ENCODE assay signal across 8 mouse cellular contexts in the genomic region with DNA sequence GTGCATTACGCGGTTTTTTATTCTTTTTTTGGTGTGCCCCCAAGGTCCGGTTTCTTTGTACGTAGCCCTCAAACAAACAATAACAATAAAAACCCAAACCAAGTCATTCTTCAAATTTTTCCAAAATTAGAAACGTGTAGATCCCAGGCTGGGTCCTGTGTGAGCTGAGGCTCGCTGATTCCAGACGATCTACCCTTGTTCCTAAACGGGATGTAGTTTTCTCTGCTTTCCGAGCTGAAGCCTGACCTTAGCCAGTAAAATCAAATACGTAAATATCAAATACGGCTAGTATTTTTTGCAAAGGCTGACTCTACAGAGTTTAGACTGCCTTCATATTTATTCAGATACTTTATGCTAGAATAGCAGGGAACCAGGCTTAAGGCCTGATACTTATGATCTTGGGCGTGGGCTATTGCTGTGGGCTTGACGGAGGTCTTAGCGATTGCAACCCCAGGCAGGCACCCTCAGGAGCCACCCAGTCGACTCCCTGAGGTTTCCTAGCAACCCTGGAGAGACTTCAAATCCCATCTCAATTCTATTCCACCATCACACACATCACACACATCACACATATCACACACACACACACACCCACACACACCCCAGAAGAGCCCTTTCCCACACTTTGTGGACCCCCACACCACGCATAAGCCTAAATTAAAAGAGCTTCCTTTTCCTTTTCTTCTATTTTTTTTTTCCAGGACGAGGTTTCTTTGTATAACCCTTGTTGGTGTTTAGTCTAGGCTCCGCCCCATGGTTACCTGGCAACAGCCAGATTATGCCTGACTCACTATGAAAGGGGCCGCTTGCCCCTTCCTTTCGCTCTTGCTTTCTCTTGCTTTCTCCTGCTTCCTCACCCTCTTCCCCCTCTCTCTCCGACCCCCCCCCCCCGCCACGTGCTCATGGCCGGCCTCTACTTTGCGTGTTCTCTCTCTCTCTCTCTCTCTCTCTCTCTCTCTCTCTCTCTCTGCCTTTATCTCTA. TPM values are rescaled to one million over a fixed set of nuclear protein-coding genes. Genes with fewer than 3 reads are reported as not detected.
DNase-seq lines count a peak whose midpoint lies in the region; ATAC-seq lines count a peak whose summit lies in the region.

No protein-coding gene starts in this region.

- peaks cover 9% of the 10 kb centered on the region for H3K27me3 ChIP-seq in megakaryocyte, embryonic 14.5 days (replicated peaks)
- H3K27me3 ChIP-seq in limb, embryonic 13.5 days = no peaks in the 10 kb centered on the region; the same call in 1 of the 2 replicates
- H3K27me3 ChIP-seq in midbrain, embryonic 15.5 days (replicated peaks) = no peaks in the 10 kb centered on the region

- H3K27ac ChIP-seq in limb, embryonic 13.5 days = peak overlapping the region; percentile 99
- H3K27ac ChIP-seq in midbrain, embryonic 15.5 days = peak overlapping the region; percentile 99

- WGBS in limb, embryonic 13.5 days = 15% methylated on average over 24 of the region's 25 CpGs
- WGBS in midbrain, embryonic 15.5 days = 4% methylated on average over 23 of the region's 25 CpGs

- 0 out of 2 replicates have a peak, but pooled peaks cover 4% of the 10 kb centered on the region for H3K9me3 ChIP-seq in megakaryocyte, embryonic 14.5 days
- no peaks in the 10 kb centered on the region for H3K9me3 ChIP-seq in limb, embryonic 13.5 days
- no peaks in the 10 kb centered on the region for H3K9me3 ChIP-seq in midbrain, embryonic 15.5 days

- peaks cover 1% of the 10 kb centered on the region for H3K36me3 ChIP-seq in megakaryocyte, embryonic 14.5 days (replicated peaks; ENCODE audit: low read length)
- no peaks in the 10 kb centered on the region for H3K36me3 ChIP-seq in limb, embryonic 13.5 days
- no peaks in the 10 kb centered on the region for H3K36me3 ChIP-seq in midbrain, embryonic 15.5 days (replicated peaks)

- DNase-seq in embryo, embryonic 11.5 days (ENCODE audit: low read depth, low spot score) = peak; percentile 84
- DNase-seq in heart, adult 18-20 months = peak; percentile 89 to 91
- DNase-seq in kidney, adult 11 months = peak; percentile 88
- peak; percentile 56 to 85 for DNase-seq in spleen, postnatal 10 days (ENCODE audit: low spot score in 2 of 2)

- H3K9ac ChIP-seq in limb, embryonic 13.5 days = peak overlapping the region; percentile 67
- peak overlapping the region; percentile 45; the same call in 1 of the 2 replicates for H3K9ac ChIP-seq in midbrain, embryonic 15.5 days

- peaks cover 44% of the 10 kb centered on the region for H3K4me1 ChIP-seq in megakaryocyte, embryonic 14.5 days
- H3K4me1 ChIP-seq in limb, embryonic 13.5 days = peaks cover 28% of the 10 kb centered on the region
- H3K4me1 ChIP-seq in midbrain, embryonic 15.5 days = peaks cover 35% of the 10 kb centered on the region

- H3K4me2 ChIP-seq in limb, embryonic 13.5 days (replicated peaks) = peak overlapping the region; percentile 70
- H3K4me2 ChIP-seq in midbrain, embryonic 15.5 days = peak overlapping the region; percentile 59

- H3K4me3 ChIP-seq in megakaryocyte, embryonic 14.5 days (replicated peaks) = peak overlapping the region; percentile 92
- H3K4me3 ChIP-seq in limb, embryonic 13.5 days = peak overlapping the region; percentile 45
- peak overlapping the region; percentile 35 for H3K4me3 ChIP-seq in midbrain, embryonic 15.5 days

- ATAC-seq in megakaryocyte, adult 5-6 weeks (ENCODE audit: poor library complexity, severe bottlenecking) = no peak
- peak; percentile 39; the same call in 1 of the 2 replicates for ATAC-seq in limb, embryonic 13.5 days (ENCODE audit: low FRiP score, low read depth)
- ATAC-seq in midbrain, embryonic 15.5 days (replicated peaks) = peak; percentile 68

RNA-seq across cellular contexts. Expression of gene Ubc, which starts 3.9 kb away (rescaled TPM):
- polyA plus RNA-seq in megakaryocyte, embryonic 14.5 days (2012; ENCODE audit: insufficient read depth, low replicate concordance) = 71.3 and 127 TPM in 2 replicates
- 260 and 265 TPM in 2 replicates for total RNA-seq in megakaryocyte, adult 5-6 weeks (2015)
- total RNA-seq in megakaryocyte, adult 5-6 weeks (2017) = 355 and 414 TPM in 2 replicates
- 1,000 to 10,000 TPM; 1,625 to 1,638 TPM for total RNA-seq in heart, adult 18-20 months (2021)
- polyA plus RNA-seq in limb, embryonic 13.5 days (2015; fragmentation: Nextera tagmentation; extraction: Ambion mirVana) = 1,179 and 1,190 TPM in 2 replicates
- polyA plus RNA-seq in midbrain, embryonic 15.5 days (2015; fragmentation: Nextera tagmentation; extraction: Ambion mirVana) = 1,496 and 1,513 TPM in 2 replicates

RNA-seq across cellular contexts. Expression of gene Gm10382, which starts 4.8 kb away (rescaled TPM):
- 0.53 and 1.9 TPM in 2 replicates for polyA plus RNA-seq in megakaryocyte, embryonic 14.5 days (2012; ENCODE audit: insufficient read depth, low replicate concordance)
- total RNA-seq in megakaryocyte, adult 5-6 weeks (2015) = not detected in 2 replicates
- 0.11 TPM in 1 of 2 replicates, not detected in the other for total RNA-seq in megakaryocyte, adult 5-6 weeks (2017)
- total RNA-seq in heart, adult 18-20 months (2021) = under 1 TPM in 1 of 2 experiments, not detected in 1; 0.23 TPM
- polyA plus RNA-seq in limb, embryonic 13.5 days (2015; fragmentation: Nextera tagmentation; extraction: Ambion mirVana) = 0.34 and 0.41 TPM in 2 replicates
- 0.74 and 0.86 TPM in 2 replicates for polyA plus RNA-seq in midbrain, embryonic 15.5 days (2015; fragmentation: Nextera tagmentation; extraction: Ambion mirVana)

RNA-seq across cellular contexts. Expression of gene Dhx37, which starts 40.0 kb away (rescaled TPM):
- 14.4 and 23.5 TPM in 2 replicates for polyA plus RNA-seq in megakaryocyte, embryonic 14.5 days (2012; ENCODE audit: insufficient read depth, low replicate concordance)
- total RNA-seq in megakaryocyte, adult 5-6 weeks (2015) = 6.6 and 13.9 TPM in 2 replicates
- 15.7 and 29.0 TPM in 2 replicates for total RNA-seq in megakaryocyte, adult 5-6 weeks (2017)
- 10 to 100 TPM; 13.4 to 14.1 TPM for total RNA-seq in heart, adult 18-20 months (2021)
- 12.1 and 12.9 TPM in 2 replicates for polyA plus RNA-seq in limb, embryonic 13.5 days (2015; fragmentation: Nextera tagmentation; extraction: Ambion mirVana)
- polyA plus RNA-seq in midbrain, embryonic 15.5 days (2015; fragmentation: Nextera tagmentation; extraction: Ambion mirVana) = 14.2 and 14.8 TPM in 2 replicates

RNA-seq across cellular contexts. Expression of gene Bri3bp, which starts 47.5 kb away (rescaled TPM):
- polyA plus RNA-seq in megakaryocyte, embryonic 14.5 days (2012; ENCODE audit: insufficient read depth, low replicate concordance) = 36.3 and 36.5 TPM in 2 replicates
- total RNA-seq in megakaryocyte, adult 5-6 weeks (2015) = 46.8 and 49.2 TPM in 2 replicates
- 19.7 and 26.3 TPM in 2 replicates for total RNA-seq in megakaryocyte, adult 5-6 weeks (2017)
- total RNA-seq in heart, adult 18-20 months (2021) = 10 to 100 TPM; 50.9 to 54.5 TPM
- polyA plus RNA-seq in limb, embryonic 13.5 days (2015; fragmentation: Nextera tagmentation; extraction: Ambion mirVana) = 37.3 and 38.1 TPM in 2 replicates
- 36.4 and 37.9 TPM in 2 replicates for polyA plus RNA-seq in midbrain, embryonic 15.5 days (2015; fragmentation: Nextera tagmentation; extraction: Ambion mirVana)

RNA-seq across cellular contexts. Expression of gene Scarb1, which starts 53.0 kb away (rescaled TPM):
- 138 and 186 TPM in 2 replicates for polyA plus RNA-seq in megakaryocyte, embryonic 14.5 days (2012; ENCODE audit: insufficient read depth, low replicate concordance)
- total RNA-seq in megakaryocyte, adult 5-6 weeks (2015) = 88.7 and 92.9 TPM in 2 replicates
- total RNA-seq in megakaryocyte, adult 5-6 weeks (2017) = 86.3 and 88.2 TPM in 2 replicates
- total RNA-seq in heart, adult 18-20 months (2021) = 10 to 100 TPM; 26.6 to 34.7 TPM
- polyA plus RNA-seq in limb, embryonic 13.5 days (2015; fragmentation: Nextera tagmentation; extraction: Ambion mirVana) = 44.3 and 44.4 TPM in 2 replicates
- polyA plus RNA-seq in midbrain, embryonic 15.5 days (2015; fragmentation: Nextera tagmentation; extraction: Ambion mirVana) = 40.3 and 45.9 TPM in 2 replicates

Comparison
In these comparisons a context has a peak if more than half of its experiments do, and no peak if none do; other contexts are left out.
1. H3K4me3 ChIP-seq: peak in every context shown above with its lines; median percentile 92 in megakaryocyte, embryonic 14.5 days; 45 in limb, embryonic 13.5 days; 35 in midbrain, embryonic 15.5 days.